Mouse (Mus musculus) right cerebral cortex, postnatal 25 days (tissue): ENCODE measurements around the gene Ftcd.
A peak's percentile ranks its signal among the peaks of the same experiment; 100 is the strongest.

Experiments
- DNase-seq: peaks from one replicate; pipeline ENCODE4 v3.0.0; 2022

Gene Ftcd

GRCm38 (mm10) chr10:76575374-76575773, at the start of gene Ftcd:
Ftcd (plus strand) TSS chr10:76575648.
- no peak for DNase-seq

GRCm38 (mm10) chr10:76530922-76531321, 44.5 kb upstream of the Ftcd start:
- no peak for DNase-seq

GRCm38 (mm10) chr10:76531375-76531774, 44.1 kb upstream of the Ftcd start, which contains the start of gene Lss:
Lss (plus strand) TSS chr10:76531588.
- peak; percentile 98 for DNase-seq

- DNase-seq: no peak
These were observed 43.6 kb upstream of the Ftcd start for GRCm38 (mm10) chr10:76531828-76532227.

- DNase-seq: no peak
These were observed 39.9 kb upstream of the Ftcd start for GRCm38 (mm10) chr10:76535526-76535925.

GRCm38 (mm10) chr10:76537619-76538018, 37.8 kb upstream of the Ftcd start:
- DNase-seq: no peak

- no peak for DNase-seq
These were observed 33.9 kb upstream of the Ftcd start for GRCm38 (mm10) chr10:76541336-76542085.

- no peak for DNase-seq
These were observed 32.6 kb upstream of the Ftcd start for GRCm38 (mm10) chr10:76542636-76543375.

GRCm38 (mm10) chr10:76546566-76546965, 28.9 kb upstream of the Ftcd start:
- no peak for DNase-seq

GRCm38 (mm10) chr10:76548218-76548617, 27.2 kb upstream of the Ftcd start:
- no peak for DNase-seq

- DNase-seq: no peak
These were observed 25.0 kb upstream of the Ftcd start for GRCm38 (mm10) chr10:76550458-76550857.

- no peak for DNase-seq
These were observed 23.9 kb upstream of the Ftcd start for GRCm38 (mm10) chr10:76551556-76551955.

GRCm38 (mm10) chr10:76554061-76554460, 21.4 kb upstream of the Ftcd start:
- DNase-seq: no peak

GRCm38 (mm10) chr10:76561972-76562371, 13.5 kb upstream of the Ftcd start, which contains the start of gene Spatc1l:
Spatc1l (plus strand) TSS chr10:76562272.
- no peak for DNase-seq

GRCm38 (mm10) chr10:76569996-76570685, 5.3 kb upstream of the Ftcd start:
- DNase-seq: no peak

- no peak for DNase-seq
These were observed 4.4 kb upstream of the Ftcd start for GRCm38 (mm10) chr10:76571070-76571469.

- DNase-seq: no peak
These were observed 3.3 kb upstream of the Ftcd start for GRCm38 (mm10) chr10:76572151-76572550.

- no peak for DNase-seq
These were observed 1.5 kb downstream of the Ftcd start for GRCm38 (mm10) chr10:76576920-76577319.

GRCm38 (mm10) chr10:76584138-76584537, 8.7 kb downstream of the Ftcd start:
- no peak for DNase-seq

GRCm38 (mm10) chr10:76586190-76586589, 10.7 kb downstream of the Ftcd start:
- no peak for DNase-seq

- no peak for DNase-seq
These were observed 14.7 kb downstream of the Ftcd start for GRCm38 (mm10) chr10:76590197-76590596.

GRCm38 (mm10) chr10:76596338-76596737, 20.9 kb downstream of the Ftcd start:
- DNase-seq: no peak

GRCm38 (mm10) chr10:76602690-76603089, 27.2 kb downstream of the Ftcd start:
- no peak for DNase-seq

- DNase-seq: no peak
These were observed 37.0 kb downstream of the Ftcd start for GRCm38 (mm10) chr10:76612473-76612872.
